Mouse (Mus musculus) stomach, postnatal 0 days (tissue): Measurements from ENCODE around the gene Trim15. TPM values are rescaled to one million over a fixed set of nuclear protein-coding genes. Genes with fewer than 3 reads are reported as not detected.
"Not testable (repeated sequence)": the region's sequence is repeated elsewhere in the genome, so short reads cannot be mapped to it uniquely, and the experiment has no call there.

Experiments used
- ATAC-seq: fragments of 200-750 bp; cut with Nextera tagmentation; 2 replicates; pipeline ENCODE4 v1.8.0; 2017; ENCODE audit not compliant: low FRiP score, low TSS enrichment
- DNase-seq: peaks from one replicate; pipeline ENCODE4 v3.0.0-alpha.2; 2016; ENCODE audit warnings: low spot score
- H3K27ac ChIP-seq: fragments of 300-500 bp; sonication (generic); replicated peaks from 2 replicates; pipeline ENCODE4 v1.5.1; 2014; ENCODE audit warnings: mild to moderate bottlenecking, control low read depth
- H3K27me3 ChIP-seq: fragments of 300-500 bp; sonication (generic); 2 replicates; pipeline ENCODE4 v1.6.1; 2014; ENCODE audit warnings: low read length; ENCODE audit not compliant: control insufficient read depth, insufficient read depth
- H3K36me3 ChIP-seq: fragments of 300-500 bp; sonication (generic); 2 replicates; pipeline ENCODE4 v1.6.1; 2014; ENCODE audit warnings: low read length, mixed read lengths; ENCODE audit not compliant: control insufficient read depth, insufficient read depth
- H3K4me1 ChIP-seq: fragments of 300-500 bp; sonication (generic); replicated peaks from 2 replicates; pipeline ENCODE4 v1.6.1; 2014; ENCODE audit warnings: antibody characterized with exemption; ENCODE audit not compliant: control insufficient read depth, insufficient read depth
- H3K4me2 ChIP-seq: fragments of 300-500 bp; sonication (generic); replicated peaks from 2 replicates; pipeline ENCODE4 v1.6.1; 2014; ENCODE audit warnings: low read depth, mild to moderate bottlenecking, control low read depth, moderate library complexity
- H3K4me3 ChIP-seq: fragments of 300-500 bp; sonication (generic); 2 replicates; pipeline ENCODE4 v1.5.1; 2014; ENCODE audit warnings: low read depth, low read length, control low read depth
- H3K9ac ChIP-seq: fragments of 300-500 bp; sonication (generic); 2 replicates; pipeline ENCODE4 v1.6.1; 2014; ENCODE audit warnings: mild to moderate bottlenecking, low read length, control low read depth, mixed read lengths
- H3K9me3 ChIP-seq: fragments of 300-500 bp; sonication (generic); 2 replicates; pipeline ENCODE4 v1.6.1; 2016; ENCODE audit warnings: low read length; ENCODE audit not compliant: control insufficient read depth
- CTCF ChIP-seq: IDR thresholded peaks from 2 replicates; pipeline ENCODE4 v1.5.1; 2016; ENCODE audit warnings: antibody characterized with exemption, low read depth, mild to moderate bottlenecking, moderate library complexity
- EP300 ChIP-seq: optimal IDR thresholded peaks from 2 replicates; pipeline ENCODE3; 2016; ENCODE audit warnings: antibody characterized with exemption
- WGBS: fragments of 180-500 bp; shearing (Covaris S2); extraction: QIAGEN DNeasy Blood & Tissue Kit; methylation state at CpG from one replicate; pipeline ENCODE4 v1.1.7; 2014; 5-methylcytosine and 5-hydroxymethylcytosine counted together
- polyA plus RNA-seq: library from polyadenylated mRNA; unstranded; fragments of >200 nt; fragmentation: Nextera tagmentation; extraction: Ambion mirVana; gene quantifications from 2 replicates; pipeline ENCODE4 v1.2.1, GENCODE M21; 2015

Trim15 gene
- polyA plus RNA-seq, 1 experiment from 2014 or later = 2.0 TPM

- Histone ChIP-seq H3K9ac (no peak overlapping the region), H3K27ac (no peak overlapping the region), H3K27me3 (no peaks in the 10 kb centered on the region), H3K9me3 (no peaks in the 10 kb centered on the region), H3K4me1 (no peaks in the 10 kb centered on the region), H3K36me3 (no peaks in the 10 kb centered on the region), H3K4me2 (no peak overlapping the region), H3K4me3 (no peak overlapping the region)
- ATAC-seq = no peak
- 77% methylated on average over 1 of the region's 1 CpGs for WGBS
- peak; percentile 51 for DNase-seq
- no peak for TF ChIP-seq EP300
- TF ChIP-seq CTCF = peak; percentile 74
Measured at GRCm38 (mm10) chr17:36896583-36896982, 29.6 kb upstream of the Trim15 start.

GRCm38 (mm10) chr17:36893387-36893786, 26.4 kb upstream of the Trim15 start:
- no peak overlapping the region for H3K4me3 ChIP-seq
- no peak overlapping the region for H3K9ac ChIP-seq
- no peak for ATAC-seq
- H3K4me2 ChIP-seq = no peak overlapping the region
- no peaks in the 10 kb centered on the region for H3K36me3 ChIP-seq
- WGBS = 49% methylated on average over 5 of the region's 5 CpGs
- no peaks in the 10 kb centered on the region for H3K27me3 ChIP-seq
- no peaks in the 10 kb centered on the region for H3K4me1 ChIP-seq
- DNase-seq = no peak
- no peaks in the 10 kb centered on the region for H3K9me3 ChIP-seq
- no peak overlapping the region for H3K27ac ChIP-seq
- TF ChIP-seq CTCF (no peak), EP300 (no peak)

GRCm38 (mm10) chr17:36892362-36892761, 25.4 kb upstream of the Trim15 start:
- WGBS = 3% methylated on average over 2 of the region's 2 CpGs
- Histone ChIP-seq H3K4me2 (no peak overlapping the region), H3K4me1 (no peaks in the 10 kb centered on the region), H3K36me3 (no peaks in the 10 kb centered on the region), H3K4me3 (no peak overlapping the region), H3K27ac (no peak overlapping the region), H3K9ac (no peak overlapping the region), H3K27me3 (no peaks in the 10 kb centered on the region), H3K9me3 (no peaks in the 10 kb centered on the region)
- DNase-seq (peak; percentile 58), ATAC-seq (no peak; the same call in 1 of the 2 replicates)
- TF ChIP-seq CTCF = peak; percentile 88
- TF ChIP-seq EP300 = no peak

- H3K4me1 ChIP-seq, H3K9ac ChIP-seq, H3K27ac ChIP-seq, H3K36me3 ChIP-seq, H3K4me3 ChIP-seq, H3K9me3 ChIP-seq, H3K4me2 ChIP-seq, ATAC-seq, H3K27me3 ChIP-seq, DNase-seq: not testable (repeated sequence)
- WGBS = 84% methylated on average over 1 of the region's 1 CpGs
Measured at GRCm38 (mm10) chr17:36891496-36891895, 24.5 kb upstream of the Trim15 start.

- TF ChIP-seq EP300 (no peak), CTCF (no peak)
- no peaks in the 10 kb centered on the region for H3K27me3 ChIP-seq
- no peaks in the 10 kb centered on the region for H3K9me3 ChIP-seq
- H3K36me3 ChIP-seq = no peaks in the 10 kb centered on the region
- no peaks in the 10 kb centered on the region for H3K4me1 ChIP-seq
- no peak within 1 kb of the TSS for H3K27ac ChIP-seq
- no peak within 1 kb of the TSS for H3K4me3 ChIP-seq
- WGBS = 79% methylated on average over 5 of the region's 5 CpGs
- no peak within 1 kb of the TSS for H3K9ac ChIP-seq
- no peak for DNase-seq
- ATAC-seq = no peak
- no peak within 1 kb of the TSS for H3K4me2 ChIP-seq
Measured at GRCm38 (mm10) chr17:36890073-36890903, 23.3 kb upstream of the Trim15 start, which contains the start of gene Trim40. Gene Trim40, minus strand, starts transcription at chr17:36890123.

- H3K27ac ChIP-seq = no peak overlapping the region
- no peaks in the 10 kb centered on the region for H3K27me3 ChIP-seq
- no peak for TF ChIP-seq CTCF
- no peak for TF ChIP-seq EP300
- H3K4me1 ChIP-seq = no peaks in the 10 kb centered on the region
- ATAC-seq (peak; percentile 95), DNase-seq (no peak)
- no peaks in the 10 kb centered on the region for H3K36me3 ChIP-seq
- H3K4me2 ChIP-seq = no peak overlapping the region
- no peaks in the 10 kb centered on the region for H3K9me3 ChIP-seq
- H3K9ac ChIP-seq = no peak overlapping the region
- WGBS = 85% methylated on average over 12 of the region's 12 CpGs
- no peak overlapping the region for H3K4me3 ChIP-seq
Measured at GRCm38 (mm10) chr17:36885132-36885790, 18.3 kb upstream of the Trim15 start.
